Mouse (Mus musculus) neural tube, embryonic 11.5 days (tissue): ENCODE results near the gene Camta1. TPM values are rescaled to one million over a fixed set of nuclear protein-coding genes. Genes with fewer than 3 reads are reported as not detected.

Source experiments
- ATAC-seq: fragments of 200-750 bp; cut with Nextera tagmentation; 2 replicates; pipeline ENCODE4 v1.8.0; 2017; ENCODE audit warnings: moderate number of reproducible peaks, mild to moderate bottlenecking, moderate TSS enrichment, moderate library complexity; ENCODE audit not compliant: insufficient read depth, low FRiP score, low TSS enrichment
- DNase-seq: peaks from one replicate; pipeline ENCODE4 v3.0.0-alpha.2; 2015; ENCODE audit warnings: low spot score
- H3K27ac ChIP-seq: fragments of 300-500 bp; sonication (generic); 2 replicates; pipeline ENCODE4 v1.5.1; 2014; ENCODE audit warnings: low read depth, mild to moderate bottlenecking, low read length
- H3K27me3 ChIP-seq: fragments of 300-500 bp; sonication (generic); 2 replicates; pipeline ENCODE4 v1.6.1; 2014; ENCODE audit warnings: mild to moderate bottlenecking, low read length, mixed read lengths; ENCODE audit not compliant: control insufficient read depth, insufficient read depth
- H3K36me3 ChIP-seq: fragments of 300-500 bp; sonication (generic); 2 replicates; pipeline ENCODE4 v1.6.1; 2014; ENCODE audit warnings: mild to moderate bottlenecking, low read length, moderate library complexity, mixed read lengths; ENCODE audit not compliant: control insufficient read depth, insufficient read depth
- H3K4me1 ChIP-seq: fragments of 300-500 bp; sonication (generic); 2 replicates; pipeline ENCODE4 v1.6.1; 2014; ENCODE audit warnings: low read length, mixed read lengths; ENCODE audit not compliant: control insufficient read depth, insufficient read depth
- H3K4me2 ChIP-seq: fragments of 300-500 bp; sonication (generic); 2 replicates; pipeline ENCODE4 v1.6.1; 2014; ENCODE audit warnings: low read depth, mild to moderate bottlenecking, moderate library complexity
- H3K4me3 ChIP-seq: fragments of 300-500 bp; sonication (generic); 2 replicates; pipeline ENCODE4 v1.5.1; 2014; ENCODE audit warnings: low read depth, low read length
- H3K9ac ChIP-seq: fragments of 300-500 bp; sonication (generic); 2 replicates; pipeline ENCODE4 v1.6.1; 2014; ENCODE audit warnings: mild to moderate bottlenecking, low read length
- H3K9me3 ChIP-seq: fragments of 300-500 bp; sonication (generic); 2 replicates; pipeline ENCODE4 v1.6.1; 2016; ENCODE audit warnings: low read length; ENCODE audit not compliant: control insufficient read depth
- whole genome bisulfite sequencing: fragments of 180-500 bp; shearing (Covaris S2); extraction: QIAGEN DNeasy Blood & Tissue Kit; methylation state at CpG from one replicate; pipeline ENCODE4 v1.1.7; 2014; 5-methylcytosine and 5-hydroxymethylcytosine counted together
- polyA plus RNA-seq: library from polyadenylated mRNA; unstranded; fragments of >200 nt; fragmentation: Nextera tagmentation; extraction: Ambion mirVana; gene quantifications from 2 replicates; pipeline ENCODE4 v1.2.1, GENCODE M21; 2014

The Camta1 gene
- polyA plus RNA-seq, 1 experiment from 2014 or later = 131 TPM

DNA sequence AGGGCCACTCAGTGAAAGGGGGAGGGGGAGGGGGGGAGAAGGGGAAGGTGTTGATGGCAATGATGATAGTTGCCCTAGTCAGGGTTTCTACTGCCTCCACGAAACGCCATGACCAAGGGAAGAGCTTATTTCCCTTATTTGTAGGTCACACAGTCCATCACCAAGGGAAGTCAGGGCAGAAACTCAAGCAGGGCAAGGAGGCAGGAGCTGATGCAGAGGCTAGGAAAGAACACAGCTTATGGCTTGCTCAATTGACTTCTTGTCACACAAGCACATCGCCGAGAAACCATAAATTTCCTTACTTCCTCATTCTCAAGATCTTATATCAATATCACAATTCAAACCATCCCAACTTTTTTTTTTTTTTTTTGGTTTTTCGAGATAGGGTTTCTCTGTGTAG is 970.4 kb downstream of the Camta1 start:
- WGBS = 79% methylated on average over 5 of the region's 5 CpGs

GRCm38 (mm10) chr4:150889955-150890315 is 971.7 kb downstream of the Camta1 start:
- H3K4me3 ChIP-seq = no peak overlapping the region
- H3K27ac ChIP-seq = no peak overlapping the region
- no peaks in the 10 kb centered on the region for H3K9me3 ChIP-seq
- H3K4me1 ChIP-seq = no peaks in the 10 kb centered on the region
- no peak overlapping the region for H3K4me2 ChIP-seq
- no peaks in the 10 kb centered on the region for H3K27me3 ChIP-seq
- no peak overlapping the region for H3K9ac ChIP-seq
- 69% methylated on average over 13 of the region's 13 CpGs for WGBS
- H3K36me3 ChIP-seq = no peaks in the 10 kb centered on the region
- DNase-seq (no peak), ATAC-seq (no peak)

More for the DNA sequence above, 970.4 kb downstream of the Camta1 start:
- Histone ChIP-seq H3K9ac (no peak overlapping the region), H3K4me2 (no peak overlapping the region), H3K27me3 (no peaks in the 10 kb centered on the region), H3K36me3 (no peaks in the 10 kb centered on the region), H3K4me3 (no peak overlapping the region), H3K27ac (no peak overlapping the region), H3K9me3 (no peaks in the 10 kb centered on the region), H3K4me1 (no peaks in the 10 kb centered on the region)
- ATAC-seq (no peak), DNase-seq (no peak)

- Histone ChIP-seq H3K9me3 (no peaks in the 10 kb centered on the region), H3K4me3 (no peak overlapping the region), H3K27me3 (no peaks in the 10 kb centered on the region), H3K4me1 (no peaks in the 10 kb centered on the region), H3K9ac (no peak overlapping the region), H3K4me2 (no peak overlapping the region), H3K27ac (no peak overlapping the region), H3K36me3 (no peaks in the 10 kb centered on the region)
- DNase-seq (no peak), ATAC-seq (no peak)
- 44% methylated on average over 20 of the region's 20 CpGs for WGBS
Measured at GRCm38 (mm10) chr4:150889273-150889954, 972.3 kb downstream of the Camta1 start.

DNA sequence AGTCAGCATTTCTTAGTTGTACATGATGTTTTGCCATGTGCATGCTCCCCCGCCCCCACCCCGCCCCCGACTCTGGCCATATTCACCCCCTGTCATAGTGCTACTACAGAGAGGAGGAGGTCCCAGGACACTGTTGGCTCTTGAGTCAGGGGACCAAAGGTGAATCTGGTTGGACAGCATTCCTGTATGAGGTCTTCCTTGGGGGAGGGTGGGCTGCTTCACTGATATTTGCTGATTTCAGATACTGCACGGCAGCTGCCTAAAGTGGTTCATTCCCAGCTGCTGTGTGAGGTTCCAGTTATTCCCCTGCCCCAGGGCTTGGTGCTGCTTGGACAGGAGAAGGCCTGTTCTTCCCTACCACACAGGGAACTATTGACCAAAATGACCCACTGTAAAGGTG is 973.2 kb downstream of the Camta1 start:
- no peak overlapping the region for H3K9ac ChIP-seq
- no peaks in the 10 kb centered on the region for H3K4me1 ChIP-seq
- H3K9me3 ChIP-seq = no peaks in the 10 kb centered on the region
- H3K36me3 ChIP-seq = no peaks in the 10 kb centered on the region
- H3K27ac ChIP-seq = no peak overlapping the region
- no peak overlapping the region for H3K4me3 ChIP-seq
- 81% methylated on average over 4 of the region's 4 CpGs for WGBS
- no peak overlapping the region for H3K4me2 ChIP-seq
- ATAC-seq (no peak), DNase-seq (no peak)
- H3K27me3 ChIP-seq = no peaks in the 10 kb centered on the region

DNA sequence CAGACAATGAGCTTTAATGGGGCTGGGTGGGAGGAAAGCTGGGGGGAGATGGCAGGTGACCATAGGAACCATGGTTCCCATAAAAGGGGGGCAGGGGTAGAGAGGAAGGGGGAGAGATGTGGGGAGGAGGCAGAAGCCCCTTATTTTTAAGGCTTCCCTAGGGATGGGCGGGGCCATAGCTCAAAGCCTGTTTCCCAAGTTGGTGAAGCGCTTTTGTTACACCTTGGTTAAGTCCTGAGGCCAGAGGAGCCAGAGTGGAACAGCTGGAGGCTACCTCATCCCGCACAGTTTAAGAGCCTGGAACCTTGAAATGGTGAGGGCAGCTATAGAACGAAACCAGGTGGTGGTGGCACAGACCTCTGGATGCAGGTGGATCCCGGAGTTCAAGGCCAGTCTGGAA is 973.8 kb downstream of the Camta1 start:
- Histone ChIP-seq H3K36me3 (no peaks in the 10 kb centered on the region), H3K27ac (no peak overlapping the region), H3K9me3 (no peaks in the 10 kb centered on the region), H3K4me2 (no peak overlapping the region), H3K9ac (no peak overlapping the region), H3K4me3 (no peak overlapping the region), H3K4me1 (no peaks in the 10 kb centered on the region), H3K27me3 (no peaks in the 10 kb centered on the region)
- ATAC-seq = no peak
- DNase-seq = no peak
- WGBS = 85% methylated on average over 5 of the region's 5 CpGs

- Histone ChIP-seq H3K9ac (no peak overlapping the region), H3K4me2 (no peak overlapping the region), H3K27me3 (no peaks in the 10 kb centered on the region), H3K36me3 (no peaks in the 10 kb centered on the region), H3K27ac (no peak overlapping the region), H3K4me3 (no peak overlapping the region), H3K4me1 (no peaks in the 10 kb centered on the region), H3K9me3 (peaks cover 13% of the 10 kb centered on the region; the same call in 1 of the 2 replicates)
- ATAC-seq = no peak
- no peak for DNase-seq
- WGBS = 89% methylated on average over 5 of the region's 5 CpGs
Measured at GRCm38 (mm10) chr4:150882632-150883031, 979.0 kb downstream of the Camta1 start.

DNA sequence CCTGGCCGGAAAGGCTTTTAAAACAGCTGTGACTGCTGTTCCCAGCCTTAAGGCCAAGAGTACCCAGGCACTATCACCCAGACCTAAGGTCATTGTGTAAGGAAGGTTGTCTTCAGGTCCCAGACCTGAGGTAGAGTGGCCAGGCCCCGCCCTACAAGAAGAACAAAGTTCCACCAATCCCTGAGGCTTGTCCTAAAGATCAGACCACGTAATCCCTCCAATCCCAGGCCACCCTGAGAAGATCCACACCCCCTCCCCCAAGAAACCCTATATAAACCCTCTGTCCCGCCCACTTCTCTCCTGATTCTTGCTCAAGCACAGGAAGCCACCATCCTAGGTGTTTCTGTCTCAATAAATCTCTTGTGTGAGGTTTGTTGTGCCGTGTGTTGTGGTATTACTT is 981.3 kb downstream of the Camta1 start:
- ATAC-seq (no peak), DNase-seq (no peak)
- no peak overlapping the region for H3K27ac ChIP-seq
- no peaks in the 10 kb centered on the region for H3K4me1 ChIP-seq
- no peaks in the 10 kb centered on the region for H3K27me3 ChIP-seq
- H3K9me3 ChIP-seq = peaks cover 13% of the 10 kb centered on the region; the same call in 1 of the 2 replicates
- no peak overlapping the region for H3K9ac ChIP-seq
- 88% methylated on average over 5 of the region's 5 CpGs for WGBS
- no peaks in the 10 kb centered on the region for H3K36me3 ChIP-seq
- H3K4me2 ChIP-seq = no peak overlapping the region
- H3K4me3 ChIP-seq = no peak overlapping the region

GRCm38 (mm10) chr4:150879631-150880030 is 982.0 kb downstream of the Camta1 start:
- Histone ChIP-seq H3K27ac (no peak overlapping the region), H3K36me3 (no peaks in the 10 kb centered on the region), H3K4me1 (no peaks in the 10 kb centered on the region), H3K4me3 (no peak overlapping the region), H3K4me2 (no peak overlapping the region), H3K9me3 (peaks cover 13% of the 10 kb centered on the region; the same call in 1 of the 2 replicates), H3K9ac (no peak overlapping the region), H3K27me3 (no peaks in the 10 kb centered on the region)
- 93% methylated on average over 22 of the region's 22 CpGs for whole genome bisulfite sequencing
- DNase-seq (no peak), ATAC-seq (no peak)

GRCm38 (mm10) chr4:150875393-150875792 is 986.3 kb downstream of the Camta1 start:
- Histone ChIP-seq H3K4me1 (peaks cover 14% of the 10 kb centered on the region), H3K4me3 (no peak overlapping the region), H3K36me3 (no peaks in the 10 kb centered on the region), H3K4me2 (no peak overlapping the region), H3K9me3 (peaks cover 13% of the 10 kb centered on the region; the same call in 1 of the 2 replicates), H3K27me3 (no peaks in the 10 kb centered on the region), H3K9ac (no peak overlapping the region), H3K27ac (no peak overlapping the region)
- no peak for DNase-seq
- ATAC-seq = no peak
- WGBS = 90% methylated on average over 10 of the region's 10 CpGs
